Mouse (Mus musculus) midbrain, embryonic 12.5 days (tissue): ENCODE measurements around the gene Mgarp. TPM values are rescaled to one million over a fixed set of nuclear protein-coding genes. Genes with fewer than 3 reads are reported as not detected.
"Not testable (repeated sequence)": the region's sequence is repeated elsewhere in the genome, so short reads cannot be mapped to it uniquely, and the experiment has no call there.

ENCODE experiments used
- ATAC-seq: fragments of 200-750 bp; cut with Nextera tagmentation; 2 replicates; pipeline ENCODE4 v1.8.0; 2017; ENCODE audit warnings: low read depth, moderate TSS enrichment, moderate library complexity; ENCODE audit not compliant: low FRiP score
- H3K27ac ChIP-seq: fragments of 300-500 bp; sonication (generic); replicated peaks from 2 replicates; pipeline ENCODE4 v1.5.1; 2016; ENCODE audit warnings: mild to moderate bottlenecking
- H3K27me3 ChIP-seq: fragments of 300-500 bp; sonication (generic); 2 replicates; pipeline ENCODE4 v1.6.1; 2016; ENCODE audit warnings: mild to moderate bottlenecking
- H3K36me3 ChIP-seq: fragments of 300-500 bp; sonication (generic); 2 replicates; pipeline ENCODE4 v1.6.1; 2016
- H3K4me1 ChIP-seq: fragments of 300-500 bp; sonication (generic); 2 replicates; pipeline ENCODE4 v1.6.1; 2016
- H3K4me2 ChIP-seq: fragments of 300-500 bp; sonication (generic); replicated peaks from 2 replicates; pipeline ENCODE4 v1.6.1; 2016; ENCODE audit warnings: mild to moderate bottlenecking, moderate library complexity
- H3K4me3 ChIP-seq: fragments of 300-500 bp; sonication (generic); 2 replicates; pipeline ENCODE4 v1.5.1; 2016; ENCODE audit warnings: mild to moderate bottlenecking
- H3K9ac ChIP-seq: fragments of 300-500 bp; sonication (generic); replicated peaks from 2 replicates; pipeline ENCODE4 v1.6.1; 2016; ENCODE audit warnings: mild to moderate bottlenecking, moderate library complexity
- H3K9me3 ChIP-seq: fragments of 300-500 bp; sonication (generic); 2 replicates; pipeline ENCODE4 v1.6.1; 2016; ENCODE audit warnings: mild to moderate bottlenecking
- WGBS: fragments of 180-500 bp; shearing (Covaris S2); methylation state at CpG from one replicate; pipeline ENCODE4 v1.1.7; 2016; 5-methylcytosine and 5-hydroxymethylcytosine counted together
- polyA plus RNA-seq: library from polyadenylated mRNA; unstranded; fragments of >200 nt; fragmentation: Nextera tagmentation; extraction: Ambion mirVana; gene quantifications from 2 replicates; pipeline ENCODE4 v1.2.1, GENCODE M21; 2016

Gene Mgarp
- polyA plus RNA-seq, 1 experiment from 2014 or later = 19.2 TPM

GRCm38 (mm10) chr3:51393651-51394050, 2.9 kb downstream of the Mgarp start:
- H3K9ac ChIP-seq = no peak overlapping the region
- H3K4me2 ChIP-seq = no peak overlapping the region
- H3K4me1 ChIP-seq = peaks cover 25% of the 10 kb centered on the region
- H3K27me3 ChIP-seq = peaks cover 33% of the 10 kb centered on the region
- H3K4me3 ChIP-seq = no peak overlapping the region
- no peak for ATAC-seq
- H3K27ac ChIP-seq = no peak overlapping the region
- 86% methylated on average over 2 of the region's 2 CpGs for WGBS
- no peaks in the 10 kb centered on the region for H3K36me3 ChIP-seq
- H3K9me3 ChIP-seq = no peaks in the 10 kb centered on the region

GRCm38 (mm10) chr3:51393018-51393417, 3.5 kb downstream of the Mgarp start:
- H3K36me3 ChIP-seq, H3K4me2 ChIP-seq, H3K9ac ChIP-seq, H3K9me3 ChIP-seq, ATAC-seq, H3K4me3 ChIP-seq, H3K27ac ChIP-seq: not testable (repeated sequence)
- Histone ChIP-seq H3K4me1 (peaks cover 24% of the 10 kb centered on the region), H3K27me3 (peaks cover 29% of the 10 kb centered on the region)
- 97% methylated on average over 3 of the region's 3 CpGs for WGBS

- no peak overlapping the region for H3K4me3 ChIP-seq
- no peak for ATAC-seq
- peaks cover 20% of the 10 kb centered on the region for H3K4me1 ChIP-seq
- 93% methylated on average over 5 of the region's 5 CpGs for WGBS
- no peak overlapping the region for H3K4me2 ChIP-seq
- H3K27ac ChIP-seq = no peak overlapping the region
- no peaks in the 10 kb centered on the region for H3K9me3 ChIP-seq
- H3K36me3 ChIP-seq = no peaks in the 10 kb centered on the region
- H3K27me3 ChIP-seq = peaks cover 17% of the 10 kb centered on the region
- H3K9ac ChIP-seq = no peak overlapping the region
Measured at GRCm38 (mm10) chr3:51391591-51391990, 4.9 kb downstream of the Mgarp start.

GRCm38 (mm10) chr3:51391095-51391494, 5.4 kb downstream of the Mgarp start:
- Histone ChIP-seq H3K9me3 (no peaks in the 10 kb centered on the region), H3K27ac (no peak overlapping the region), H3K4me1 (peaks cover 16% of the 10 kb centered on the region), H3K4me2 (no peak overlapping the region), H3K36me3 (no peaks in the 10 kb centered on the region), H3K4me3 (no peak overlapping the region), H3K9ac (no peak overlapping the region), H3K27me3 (peaks cover 12% of the 10 kb centered on the region)
- ATAC-seq = no peak
- WGBS = 95% methylated on average over 5 of the region's 5 CpGs

- Histone ChIP-seq H3K27me3 (no peaks in the 10 kb centered on the region; the same call in 1 of the 2 replicates), H3K9ac (no peak overlapping the region; the same call in 1 of the 2 replicates), H3K4me2 (peak overlapping the region; percentile 40), H3K4me3 (peak overlapping the region; percentile 15; the same call in 1 of the 2 replicates), H3K4me1 (peaks cover 11% of the 10 kb centered on the region), H3K36me3 (no peaks in the 10 kb centered on the region), H3K27ac (no peak overlapping the region), H3K9me3 (no peaks in the 10 kb centered on the region)
- 10% methylated on average over 13 of the region's 13 CpGs for WGBS
- no peak for ATAC-seq
Measured at GRCm38 (mm10) chr3:51388904-51389303, 7.6 kb downstream of the Mgarp start.

- 56% methylated on average over 8 of the region's 8 CpGs for WGBS
- Histone ChIP-seq H3K27me3 (no peaks in the 10 kb centered on the region; the same call in 1 of the 2 replicates), H3K36me3 (no peaks in the 10 kb centered on the region), H3K9me3 (no peaks in the 10 kb centered on the region), H3K27ac (no peak overlapping the region), H3K4me1 (peaks cover 16% of the 10 kb centered on the region), H3K4me2 (no peak overlapping the region), H3K9ac (no peak overlapping the region), H3K4me3 (no peak overlapping the region)
- no peak for ATAC-seq
Measured at GRCm38 (mm10) chr3:51387868-51388381, 8.6 kb downstream of the Mgarp start.

- WGBS = 68% methylated on average over 3 of the region's 3 CpGs
- Histone ChIP-seq H3K36me3 (no peaks in the 10 kb centered on the region), H3K9ac (no peak overlapping the region), H3K27ac (no peak overlapping the region), H3K9me3 (no peaks in the 10 kb centered on the region), H3K27me3 (no peaks in the 10 kb centered on the region; the same call in 1 of the 2 replicates), H3K4me1 (peaks cover 16% of the 10 kb centered on the region), H3K4me2 (no peak overlapping the region), H3K4me3 (no peak overlapping the region)
- ATAC-seq = no peak
Measured at GRCm38 (mm10) chr3:51387134-51387451, 9.4 kb downstream of the Mgarp start.

- Histone ChIP-seq H3K4me3 (no peak overlapping the region), H3K9me3 (no peaks in the 10 kb centered on the region), H3K4me2 (no peak overlapping the region), H3K27ac (no peak overlapping the region), H3K27me3 (no peaks in the 10 kb centered on the region; the same call in 1 of the 2 replicates), H3K4me1 (peaks cover 16% of the 10 kb centered on the region), H3K9ac (no peak overlapping the region), H3K36me3 (no peaks in the 10 kb centered on the region)
- no peak for ATAC-seq
- WGBS = 44% methylated on average over 12 of the region's 12 CpGs
Measured at GRCm38 (mm10) chr3:51386441-51387133, 10.0 kb downstream of the Mgarp start.

- WGBS = 20% methylated on average over 12 of the region's 12 CpGs
- no peaks in the 10 kb centered on the region for H3K27me3 ChIP-seq
- no peak overlapping the region for H3K4me2 ChIP-seq
- no peak for ATAC-seq
- H3K9me3 ChIP-seq = no peaks in the 10 kb centered on the region
- peaks cover 11% of the 10 kb centered on the region; the same call in 1 of the 2 replicates for H3K4me1 ChIP-seq
- no peak overlapping the region for H3K27ac ChIP-seq
- no peak overlapping the region for H3K4me3 ChIP-seq
- H3K9ac ChIP-seq = no peak overlapping the region
- no peaks in the 10 kb centered on the region for H3K36me3 ChIP-seq
Measured at GRCm38 (mm10) chr3:51383409-51383808, 13.1 kb downstream of the Mgarp start.

GRCm38 (mm10) chr3:51380660-51381014, 15.9 kb downstream of the Mgarp start:
- Histone ChIP-seq H3K36me3 (no peaks in the 10 kb centered on the region), H3K27ac (no peak overlapping the region), H3K9ac (no peak overlapping the region), H3K9me3 (no peaks in the 10 kb centered on the region), H3K27me3 (no peaks in the 10 kb centered on the region), H3K4me3 (no peak overlapping the region), H3K4me1 (peaks cover 6% of the 10 kb centered on the region; the same call in 1 of the 2 replicates), H3K4me2 (no peak overlapping the region)
- WGBS = 57% methylated on average over 3 of the region's 5 CpGs
- no peak for ATAC-seq

GRCm38 (mm10) chr3:51379786-51380659, 16.5 kb downstream of the Mgarp start:
- Histone ChIP-seq H3K4me1 (peaks cover 6% of the 10 kb centered on the region; the same call in 1 of the 2 replicates), H3K27ac (no peak overlapping the region), H3K4me3 (no peak overlapping the region), H3K36me3 (no peaks in the 10 kb centered on the region), H3K27me3 (no peaks in the 10 kb centered on the region), H3K9ac (no peak overlapping the region), H3K9me3 (0 out of 2 replicates have a peak, but pooled peaks cover under 1% of the 10 kb centered on the region), H3K4me2 (no peak overlapping the region)
- ATAC-seq = no peak
- 72% methylated on average over 5 of the region's 5 CpGs for WGBS

GRCm38 (mm10) chr3:51378665-51378946, 17.9 kb downstream of the Mgarp start:
- Histone ChIP-seq H3K4me2 (peak overlapping the region; percentile 40), H3K36me3 (no peaks in the 10 kb centered on the region), H3K27me3 (no peaks in the 10 kb centered on the region), H3K4me3 (no peak overlapping the region), H3K9ac (no peak overlapping the region), H3K9me3 (0 out of 2 replicates have a peak, but pooled peaks cover 6% of the 10 kb centered on the region), H3K27ac (no peak overlapping the region), H3K4me1 (peaks cover 6% of the 10 kb centered on the region; the same call in 1 of the 2 replicates)
- WGBS = 82% methylated on average over 3 of the region's 3 CpGs
- ATAC-seq = no peak
